Mouse (Mus musculus) embryonic facial prominence, embryonic 13.5 days (tissue): ENCODE data around the gene Ogfod3. TPM values are rescaled to one million over a fixed set of nuclear protein-coding genes. Genes with fewer than 3 reads are reported as not detected.

ENCODE experiments used
- ATAC-seq: fragments of 200-750 bp; cut with Nextera tagmentation; 2 replicates; pipeline ENCODE4 v1.8.0; 2017; ENCODE audit warnings: low read depth; ENCODE audit not compliant: insufficient number of reproducible peaks, insufficient read depth, low FRiP score, low TSS enrichment
- H3K27ac ChIP-seq: fragments of 300-500 bp; sonication (generic); 2 replicates; pipeline ENCODE4 v1.5.1; 2015; ENCODE audit warnings: moderate library complexity, mild to moderate bottlenecking, inconsistent platforms
- H3K27me3 ChIP-seq: fragments of 300-500 bp; sonication (generic); 2 replicates; pipeline ENCODE4 v1.6.1; 2015; ENCODE audit warnings: mild to moderate bottlenecking, inconsistent platforms
- H3K36me3 ChIP-seq: fragments of 300-500 bp; sonication (generic); 2 replicates; pipeline ENCODE4 v1.6.1; 2015; ENCODE audit warnings: mild to moderate bottlenecking, inconsistent platforms
- H3K4me1 ChIP-seq: fragments of 300-500 bp; sonication (generic); 2 replicates; pipeline ENCODE4 v1.6.1; 2015; ENCODE audit warnings: inconsistent platforms
- H3K4me2 ChIP-seq: fragments of 300-500 bp; sonication (generic); 2 replicates; pipeline ENCODE4 v1.6.1; 2015; ENCODE audit warnings: moderate library complexity, mild to moderate bottlenecking, inconsistent platforms
- H3K4me3 ChIP-seq: fragments of 300-500 bp; sonication (generic); 2 replicates; pipeline ENCODE4 v1.5.1; 2015; ENCODE audit warnings: mild to moderate bottlenecking, inconsistent platforms
- H3K9ac ChIP-seq: fragments of 300-500 bp; sonication (generic); 2 replicates; pipeline ENCODE4 v1.6.1; 2015; ENCODE audit warnings: mild to moderate bottlenecking, inconsistent platforms
- H3K9me3 ChIP-seq: fragments of 300-500 bp; sonication (generic); 2 replicates; pipeline ENCODE4 v1.6.1; 2016; ENCODE audit warnings: inconsistent platforms
- WGBS: fragments of 180-500 bp; shearing (Covaris S2); methylation state at CpG from one replicate; pipeline ENCODE4 v1.1.7; 2015; ENCODE audit warnings: mixed read lengths; 5-methylcytosine and 5-hydroxymethylcytosine counted together
- polyA plus RNA-seq: library from polyadenylated mRNA; unstranded; fragments of >200 nt; fragmentation: Nextera tagmentation; extraction: Ambion mirVana; gene quantifications from 2 replicates; pipeline ENCODE4 v1.2.1, GENCODE M21; 2015

Gene Ogfod3
- polyA plus RNA-seq, 1 experiment from 2014 or later, result 18.5 TPM

- no peak overlapping the region for H3K4me3 ChIP-seq
- no peak overlapping the region for H3K9ac ChIP-seq
- H3K27ac ChIP-seq, result no peak overlapping the region
- WGBS, result 82% methylated on average over 2 of the region's 2 CpGs
- H3K4me2 ChIP-seq, result no peak overlapping the region
- no peaks in the 10 kb centered on the region for H3K27me3 ChIP-seq
- H3K36me3 ChIP-seq, result 0 out of 2 replicates have a peak, but pooled peaks cover 21% of the 10 kb centered on the region
- no peaks in the 10 kb centered on the region for H3K4me1 ChIP-seq
- no peak for ATAC-seq
- H3K9me3 ChIP-seq, result no peaks in the 10 kb centered on the region
Observed at GRCm38 (mm10) chr11:121192742-121193141, 11.8 kb downstream of the Ogfod3 start.

- Histone ChIP-seq H3K9ac (no peak overlapping the region), H3K27me3 (no peaks in the 10 kb centered on the region), H3K27ac (no peak overlapping the region), H3K36me3 (peaks cover 16% of the 10 kb centered on the region; the same call in 1 of the 2 replicates), H3K4me2 (no peak overlapping the region), H3K4me1 (no peaks in the 10 kb centered on the region), H3K9me3 (no peaks in the 10 kb centered on the region), H3K4me3 (no peak overlapping the region)
- no peak for ATAC-seq
- WGBS, result 82% methylated on average over 3 of the region's 3 CpGs
Observed at GRCm38 (mm10) chr11:121189681-121190080, 14.8 kb downstream of the Ogfod3 start.

GRCm38 (mm10) chr11:121176285-121177270, 27.9 kb downstream of the Ogfod3 start:
- H3K9me3 ChIP-seq, result no peaks in the 10 kb centered on the region
- H3K4me3 ChIP-seq, result no peak overlapping the region
- H3K4me2 ChIP-seq, result no peak overlapping the region
- H3K4me1 ChIP-seq, result peaks cover 5% of the 10 kb centered on the region; the same call in 1 of the 2 replicates
- WGBS, result 57% methylated on average over 12 of the region's 12 CpGs
- H3K9ac ChIP-seq, result no peak overlapping the region
- H3K36me3 ChIP-seq, result no peaks in the 10 kb centered on the region
- H3K27ac ChIP-seq, result no peak overlapping the region
- H3K27me3 ChIP-seq, result no peaks in the 10 kb centered on the region
- 0 out of 2 replicates have a peak, but pooled peaks have one; percentile 34 for ATAC-seq

GRCm38 (mm10) chr11:121174234-121174633, 30.3 kb downstream of the Ogfod3 start:
- no peak overlapping the region for H3K4me3 ChIP-seq
- no peaks in the 10 kb centered on the region for H3K27me3 ChIP-seq
- H3K4me2 ChIP-seq, result no peak overlapping the region
- no peaks in the 10 kb centered on the region for H3K9me3 ChIP-seq
- no peak overlapping the region for H3K9ac ChIP-seq
- ATAC-seq, result no peak
- H3K36me3 ChIP-seq, result no peaks in the 10 kb centered on the region
- H3K4me1 ChIP-seq, result peaks cover 5% of the 10 kb centered on the region; the same call in 1 of the 2 replicates
- 38% methylated on average over 3 of the region's 3 CpGs for WGBS
- H3K27ac ChIP-seq, result no peak overlapping the region

GRCm38 (mm10) chr11:121173203-121173602, 31.3 kb downstream of the Ogfod3 start:
- Histone ChIP-seq H3K4me1 (peaks cover 5% of the 10 kb centered on the region; the same call in 1 of the 2 replicates), H3K27ac (no peak overlapping the region), H3K9me3 (no peaks in the 10 kb centered on the region), H3K4me2 (no peak overlapping the region), H3K36me3 (no peaks in the 10 kb centered on the region), H3K4me3 (no peak overlapping the region), H3K27me3 (no peaks in the 10 kb centered on the region), H3K9ac (no peak overlapping the region)
- ATAC-seq, result no peak
- WGBS, result 87% methylated on average over 5 of the region's 5 CpGs

- H3K9ac ChIP-seq, result no peak overlapping the region
- no peaks in the 10 kb centered on the region for H3K27me3 ChIP-seq
- no peak overlapping the region for H3K27ac ChIP-seq
- H3K4me3 ChIP-seq, result no peak overlapping the region
- no peaks in the 10 kb centered on the region for H3K36me3 ChIP-seq
- ATAC-seq, result no peak
- 79% methylated on average over 4 of the region's 4 CpGs for WGBS
- H3K9me3 ChIP-seq, result no peaks in the 10 kb centered on the region
- H3K4me2 ChIP-seq, result no peak overlapping the region
- 0 out of 2 replicates have a peak, but pooled peaks cover 4% of the 10 kb centered on the region for H3K4me1 ChIP-seq
Observed at GRCm38 (mm10) chr11:121163751-121164150, 40.8 kb downstream of the Ogfod3 start.

GRCm38 (mm10) chr11:121160636-121161346, 43.7 kb downstream of the Ogfod3 start:
- no peaks in the 10 kb centered on the region for H3K36me3 ChIP-seq
- no peak overlapping the region for H3K4me2 ChIP-seq
- WGBS, result 93% methylated on average over 26 of the region's 26 CpGs
- peaks cover 13% of the 10 kb centered on the region for H3K4me1 ChIP-seq
- H3K4me3 ChIP-seq, result no peak overlapping the region
- H3K27ac ChIP-seq, result no peak overlapping the region
- ATAC-seq, result no peak
- H3K27me3 ChIP-seq, result peaks cover 25% of the 10 kb centered on the region
- H3K9ac ChIP-seq, result no peak overlapping the region
- H3K9me3 ChIP-seq, result no peaks in the 10 kb centered on the region

- H3K36me3 ChIP-seq, result no peaks in the 10 kb centered on the region
- H3K9me3 ChIP-seq, result no peaks in the 10 kb centered on the region
- H3K9ac ChIP-seq, result no peak within 1 kb of the TSS
- no peak within 1 kb of the TSS for H3K4me3 ChIP-seq
- no peak within 1 kb of the TSS for H3K4me2 ChIP-seq
- peaks cover 13% of the 10 kb centered on the region for H3K4me1 ChIP-seq
- 90% methylated on average over 5 of the region's 5 CpGs for WGBS
- no peak for ATAC-seq
- H3K27ac ChIP-seq, result no peak within 1 kb of the TSS
- H3K27me3 ChIP-seq, result peaks cover 33% of the 10 kb centered on the region
Observed at GRCm38 (mm10) chr11:121159971-121160370, 44.5 kb downstream of the Ogfod3 start, which contains the start of gene Uts2r. Gene Uts2r (plus strand): TSS chr11:121160271.

GRCm38 (mm10) chr11:121156411-121156891, 48.1 kb downstream of the Ogfod3 start:
- no peak overlapping the region for H3K27ac ChIP-seq
- peak overlapping the region; percentile 44 for H3K4me3 ChIP-seq
- H3K36me3 ChIP-seq, result no peaks in the 10 kb centered on the region
- H3K27me3 ChIP-seq, result peaks cover 49% of the 10 kb centered on the region
- peak overlapping the region; percentile 72 for H3K4me2 ChIP-seq
- no peaks in the 10 kb centered on the region for H3K9me3 ChIP-seq
- under 1% methylated on average over 45 of the region's 45 CpGs for WGBS
- ATAC-seq, result no peak
- H3K4me1 ChIP-seq, result peaks cover 9% of the 10 kb centered on the region
- H3K9ac ChIP-seq, result peak overlapping the region; percentile 58

GRCm38 (mm10) chr11:121154203-121154602, 50.3 kb downstream of the Ogfod3 start:
- 32% methylated on average over 4 of the region's 4 CpGs for WGBS
- H3K27me3 ChIP-seq, result peaks cover 49% of the 10 kb centered on the region
- H3K27ac ChIP-seq, result no peak overlapping the region
- H3K36me3 ChIP-seq, result no peaks in the 10 kb centered on the region
- H3K9me3 ChIP-seq, result no peaks in the 10 kb centered on the region
- no peak overlapping the region for H3K9ac ChIP-seq
- H3K4me3 ChIP-seq, result no peak overlapping the region
- peaks cover 9% of the 10 kb centered on the region for H3K4me1 ChIP-seq
- ATAC-seq, result no peak
- no peak overlapping the region for H3K4me2 ChIP-seq

- WGBS, result 81% methylated on average over 3 of the region's 3 CpGs
- no peak overlapping the region for H3K9ac ChIP-seq
- no peak overlapping the region for H3K4me2 ChIP-seq
- no peaks in the 10 kb centered on the region for H3K27me3 ChIP-seq
- H3K27ac ChIP-seq, result no peak overlapping the region
- no peaks in the 10 kb centered on the region for H3K9me3 ChIP-seq
- no peak overlapping the region for H3K4me3 ChIP-seq
- H3K36me3 ChIP-seq, result no peaks in the 10 kb centered on the region
- no peaks in the 10 kb centered on the region for H3K4me1 ChIP-seq
- ATAC-seq, result no peak
Observed at GRCm38 (mm10) chr11:121148193-121148592, 56.3 kb downstream of the Ogfod3 start.
